Mouse (Mus musculus): ENCODE measurements at regions not wholly inside any gene's neighbourhood (a gene's known extent, or its start where the extent isn't known, plus 50 kb on each side); places are given as distances from the start of the nearest gene placed in this dataset.

DNA sequence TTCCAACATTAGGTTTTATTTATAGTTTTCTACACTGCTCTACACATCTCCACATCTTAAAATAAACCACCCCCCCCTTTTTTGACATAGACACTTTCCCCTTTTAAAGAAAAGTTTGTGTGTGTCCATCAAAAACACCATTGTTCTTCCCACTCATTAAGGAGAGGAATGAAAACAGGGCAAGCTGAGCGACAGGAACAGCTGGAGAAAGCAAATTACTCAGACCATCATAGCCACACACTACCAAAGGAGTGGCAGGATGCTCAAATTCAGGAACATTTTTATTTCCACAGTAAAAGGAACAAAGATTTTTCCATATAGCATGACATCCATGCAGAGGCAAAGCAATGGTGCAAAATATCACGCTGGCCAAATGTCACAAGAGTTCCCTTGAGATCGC is 198.6 kb downstream of the Gm11361 start:
- TF ChIP-seq CTCF (IDR thresholded peaks at IDR 0.05; ENCODE audit: low read depth) (no peak), EP300 (IDR thresholded peaks at IDR 0.05; ENCODE audit: low read depth) (no peak)
